Mouse (Mus musculus): ENCODE results near the gene Mrm1.
"Not testable (repeated sequence)": the region's sequence is repeated elsewhere in the genome, so short reads cannot be mapped to it uniquely, and the experiment has no call there.

Gene Mrm1

DNA sequence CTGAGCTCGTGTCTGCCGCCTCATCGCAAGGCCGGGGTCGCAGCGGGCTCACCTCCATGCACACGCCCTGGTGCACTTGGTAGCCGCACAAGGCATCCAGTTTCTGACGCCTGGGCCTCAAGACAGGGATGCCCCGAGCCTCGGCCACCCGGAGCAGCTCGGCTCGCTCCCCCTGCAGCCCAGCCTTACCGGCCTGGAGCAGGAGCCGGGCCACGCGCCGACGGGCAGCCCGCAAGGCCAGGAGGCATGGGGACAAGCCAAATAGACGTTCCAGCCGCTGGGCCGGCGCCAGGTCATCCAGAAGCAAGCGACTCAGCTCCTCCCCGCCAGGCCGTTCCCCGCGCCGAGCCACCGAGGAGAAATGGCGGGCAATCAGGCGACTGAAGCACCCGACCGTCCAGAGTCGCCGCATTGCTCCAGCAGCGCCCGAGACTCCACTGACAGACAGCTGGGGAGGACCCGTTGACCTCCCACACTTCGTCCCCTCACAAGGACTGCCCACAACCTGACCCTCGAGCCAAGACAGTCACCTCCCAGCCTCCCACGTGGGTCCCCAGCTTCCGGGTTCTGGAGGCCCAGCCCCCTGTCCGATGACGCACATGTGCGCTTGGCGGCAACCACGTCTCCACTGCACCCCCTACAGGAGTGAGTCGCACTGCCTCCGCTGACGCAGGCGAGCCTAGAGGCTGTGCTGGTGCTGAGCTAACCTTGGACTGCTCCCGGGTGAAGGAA is at the start of gene Mrm1:
Gene Mrm1 (minus strand): TSS at position 555 of the 732 bp plus-strand sequence.
- DNase-seq (ENCODE audit: extremely low read depth, low read depth), result peak; percentile 85

- peak; percentile 29 for DNase-seq (ENCODE audit: extremely low read depth, low read depth)
Observed at GRCm38 (mm10) chr11:84868786-84869259, 49.5 kb upstream of the Mrm1 start.

- DNase-seq (ENCODE audit: extremely low read depth, low read depth), result no peak
Observed at GRCm38 (mm10) chr11:84867586-84867985, 48.3 kb upstream of the Mrm1 start.

DNA sequence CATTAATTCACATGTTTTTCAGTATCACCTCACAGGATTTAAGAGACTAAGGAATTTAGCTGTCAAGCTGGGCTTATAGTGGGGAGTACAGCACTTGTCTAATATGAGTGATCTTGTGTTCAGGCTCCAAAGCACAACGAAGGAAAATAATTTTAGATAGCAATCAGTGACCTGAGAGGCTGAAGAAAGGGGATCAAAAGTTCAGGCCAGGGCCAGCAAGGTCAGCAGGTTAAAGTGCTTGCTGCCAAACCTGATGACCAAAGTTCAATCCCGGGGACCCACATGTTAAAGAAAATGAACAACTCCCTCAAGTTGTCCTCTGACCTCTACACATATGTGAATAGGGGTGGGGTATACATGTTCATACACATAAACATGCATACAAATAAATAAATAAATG is 46.0 kb upstream of the Mrm1 start:
- DNase-seq (ENCODE audit: extremely low read depth, low read depth), result no peak

- no peak for DNase-seq (ENCODE audit: extremely low read depth, low read depth)
Observed at GRCm38 (mm10) chr11:84855285-84855684, 36.0 kb upstream of the Mrm1 start.

GRCm38 (mm10) chr11:84847475-84848090 is 28.3 kb upstream of the Mrm1 start:
- no peak for DNase-seq (ENCODE audit: extremely low read depth, low read depth)

DNA sequence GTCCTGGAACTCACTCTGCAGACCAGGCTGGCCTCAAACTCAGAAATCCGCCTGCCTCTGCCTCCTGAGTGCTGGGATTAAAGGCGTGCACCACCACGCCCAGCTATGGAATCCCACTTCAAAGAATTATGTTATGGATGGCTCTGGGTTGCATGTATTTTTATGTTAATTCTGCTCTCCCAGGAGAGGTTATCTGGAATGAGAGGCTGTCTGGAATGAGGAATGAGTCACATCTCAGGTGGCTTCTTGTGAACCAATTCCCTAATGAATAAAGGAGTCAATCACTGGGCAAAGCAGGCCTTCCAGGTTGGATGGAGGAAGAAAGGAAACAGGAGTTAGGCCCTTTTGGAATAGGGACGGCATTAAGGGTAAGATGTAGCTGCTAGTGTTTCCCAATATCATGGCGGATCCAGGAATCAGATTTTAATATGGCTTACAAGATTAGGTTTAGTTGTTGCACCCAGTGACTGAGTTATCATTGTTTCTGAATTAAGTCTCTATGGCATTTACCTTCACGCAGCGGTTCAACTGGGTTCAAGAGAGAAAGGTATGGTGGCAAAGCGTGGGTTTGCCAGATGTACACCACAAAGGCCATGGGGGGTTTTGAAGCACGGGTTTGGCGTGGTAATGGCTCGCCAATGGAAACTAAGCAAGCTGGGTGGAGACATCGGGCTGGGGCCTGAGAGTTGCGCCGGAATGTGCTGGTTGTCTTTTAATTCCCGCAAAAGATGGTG is 27.6 kb upstream of the Mrm1 start:
- no peak for DNase-seq (ENCODE audit: extremely low read depth, low read depth)

GRCm38 (mm10) chr11:84839330-84839729 is 20.0 kb upstream of the Mrm1 start:
- no peak for DNase-seq (ENCODE audit: extremely low read depth, low read depth)

DNA sequence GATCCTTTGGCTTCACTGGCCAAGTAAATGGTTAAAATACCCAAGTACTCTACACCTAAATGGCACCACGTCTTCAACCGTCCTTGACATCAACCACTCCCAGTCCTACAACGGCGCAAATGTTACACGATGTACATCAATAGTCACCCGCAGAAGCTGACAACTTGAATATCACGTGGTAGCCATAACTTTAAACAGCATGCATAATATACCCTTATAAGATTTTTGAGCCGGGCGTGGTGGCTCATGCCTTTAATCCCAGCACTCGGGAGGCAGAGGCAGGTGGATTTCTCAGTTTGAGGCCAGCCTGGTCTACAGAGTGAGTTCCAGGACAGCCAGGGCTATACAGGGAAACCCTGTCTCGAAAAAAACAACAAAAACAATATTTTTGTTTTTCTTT is 10.2 kb upstream of the Mrm1 start:
- DNase-seq (ENCODE audit: extremely low read depth, low read depth), result not testable (repeated sequence)

GRCm38 (mm10) chr11:84828516-84829399 is 9.4 kb upstream of the Mrm1 start, which contains the start of gene Dhrs11:
TSS of gene Dhrs11 (minus strand) at chr11:84828994.
- DNase-seq (ENCODE audit: extremely low read depth, low read depth), result peak; percentile 76

- no peak for DNase-seq (ENCODE audit: extremely low read depth, low read depth)
Observed at GRCm38 (mm10) chr11:84827901-84828503, 8.7 kb upstream of the Mrm1 start.

DNA sequence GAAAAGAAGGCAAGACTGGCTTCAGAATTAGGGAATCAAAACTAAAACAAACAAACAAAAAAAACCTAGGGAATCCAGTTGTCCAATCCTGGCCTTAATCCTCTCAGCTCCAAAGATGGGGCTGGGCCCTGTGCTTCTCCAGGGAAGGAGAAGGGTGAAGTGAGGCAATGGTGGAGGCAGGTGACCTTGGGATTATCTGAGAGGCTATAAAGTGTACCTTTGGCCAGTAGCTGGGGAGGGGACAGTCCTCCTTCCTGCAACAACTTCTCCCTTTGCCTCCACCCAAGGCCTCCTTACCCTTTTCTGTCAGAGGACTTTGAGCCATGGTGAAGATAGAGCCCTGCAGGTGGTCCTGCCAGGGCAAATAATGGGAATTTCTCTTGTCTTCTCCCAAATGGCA is 8.2 kb upstream of the Mrm1 start:
- no peak for DNase-seq (ENCODE audit: extremely low read depth, low read depth)

GRCm38 (mm10) chr11:84826185-84826584 is 6.9 kb upstream of the Mrm1 start:
- no peak for DNase-seq (ENCODE audit: extremely low read depth, low read depth)

- DNase-seq (ENCODE audit: extremely low read depth, low read depth), result no peak
Observed at GRCm38 (mm10) chr11:84825261-84825807, 6.0 kb upstream of the Mrm1 start.

DNA sequence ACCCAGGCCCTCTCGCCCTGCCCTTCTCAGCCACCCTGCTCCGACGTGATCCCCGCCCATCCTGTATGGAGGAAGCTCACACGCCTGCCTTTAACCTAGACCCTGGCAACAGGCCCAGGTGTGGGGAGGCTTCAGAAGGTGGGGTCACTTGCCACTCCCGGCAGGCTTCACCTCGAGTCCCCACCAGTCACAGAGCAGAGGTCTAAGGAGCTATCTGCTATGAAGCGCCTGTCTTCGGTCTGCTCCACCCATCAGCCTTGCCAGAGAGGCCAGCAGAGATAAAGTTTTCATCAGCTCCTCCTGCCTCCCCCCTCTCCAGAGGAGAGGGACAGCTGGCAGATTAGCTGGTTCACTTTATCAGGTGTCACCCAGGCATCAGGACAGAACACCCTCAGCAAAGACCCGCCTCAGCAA is 4.2 kb upstream of the Mrm1 start:
- DNase-seq (ENCODE audit: extremely low read depth, low read depth), result peak; percentile 96

GRCm38 (mm10) chr11:84822487-84822886 is 3.2 kb upstream of the Mrm1 start:
- peak; percentile 31 for DNase-seq (ENCODE audit: extremely low read depth, low read depth)

DNA sequence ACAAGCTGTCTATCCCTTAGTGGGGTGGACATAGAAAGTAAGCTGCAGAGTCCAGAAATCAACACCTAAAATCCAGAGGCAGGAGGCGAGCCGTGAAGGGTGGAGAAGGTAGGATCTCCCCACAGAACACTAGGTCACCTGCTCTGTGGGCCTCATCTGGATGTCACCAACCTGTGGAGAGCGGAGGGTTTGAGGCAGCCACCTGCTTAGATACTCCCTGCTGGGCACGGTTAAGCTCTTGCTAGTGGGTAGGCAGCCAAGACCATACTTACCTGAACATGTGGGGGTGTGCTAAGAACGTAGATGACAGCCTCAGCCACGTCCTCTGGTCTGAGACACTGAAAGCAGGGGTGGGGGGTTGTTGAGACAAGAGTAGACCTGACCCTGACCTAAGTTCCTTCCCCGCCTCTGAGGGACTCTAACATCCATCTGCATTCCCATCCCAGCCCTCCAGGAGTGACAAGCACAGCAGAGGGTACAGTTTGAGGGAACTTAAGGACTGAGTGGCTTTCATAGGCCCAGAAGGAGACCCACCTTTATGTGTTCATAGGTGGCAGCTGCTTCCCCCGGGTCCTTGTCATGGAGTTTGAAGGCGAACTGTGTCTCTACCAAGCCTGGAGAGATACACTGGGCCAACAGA is 1.9 kb upstream of the Mrm1 start:
- DNase-seq (ENCODE audit: extremely low read depth, low read depth), result no peak

DNA sequence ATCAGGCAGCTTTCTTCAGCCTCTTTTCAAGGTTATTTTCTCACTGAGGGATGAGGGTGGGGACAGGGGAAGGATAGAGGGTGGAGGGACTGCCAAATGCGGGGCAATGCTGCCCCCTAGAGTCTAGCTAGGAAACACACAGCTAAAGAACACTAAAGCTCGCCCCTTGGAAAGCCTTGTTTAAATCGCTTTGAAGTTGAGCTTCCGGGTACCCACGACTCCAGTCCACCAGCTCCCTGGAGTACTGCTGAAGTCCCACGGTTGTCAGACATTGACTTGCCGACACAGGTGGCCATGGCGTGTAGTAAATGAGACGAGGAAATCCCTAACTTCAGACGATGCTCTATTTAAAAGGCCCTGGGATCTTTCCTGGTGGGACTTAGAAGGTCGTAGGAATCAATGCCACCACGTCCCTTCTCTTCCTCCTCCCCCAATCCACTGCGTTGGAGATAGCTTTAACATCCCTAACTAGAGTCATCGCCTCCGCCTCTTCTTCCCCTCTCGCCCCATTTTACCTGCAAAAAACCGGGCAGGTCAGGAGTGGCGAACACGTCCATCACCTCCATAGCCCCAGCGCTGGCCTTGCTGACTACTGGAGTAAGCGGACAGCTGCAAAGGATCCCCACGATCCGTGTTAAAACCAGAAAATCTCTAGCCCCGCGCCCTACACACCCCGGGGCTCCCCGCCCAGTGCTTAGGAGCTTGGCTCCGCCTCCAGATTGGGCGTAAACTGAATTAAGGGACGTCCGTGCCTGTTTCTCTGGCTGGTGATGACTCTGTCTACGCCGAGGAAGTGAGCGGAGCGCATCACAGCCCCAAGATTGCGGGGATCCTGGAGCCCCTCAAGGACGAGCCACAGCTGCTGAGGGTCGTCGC is 992 bp downstream of the Mrm1 start:
- peak; percentile 79 for DNase-seq (ENCODE audit: extremely low read depth, low read depth)

GRCm38 (mm10) chr11:84817362-84817761 is 2.0 kb downstream of the Mrm1 start:
- no peak for DNase-seq (ENCODE audit: extremely low read depth, low read depth)
